Mouse (Mus musculus): Measurements from ENCODE around the gene Xntrpc. TPM values are rescaled to one million over a fixed set of nuclear protein-coding genes. Genes with fewer than 3 reads are reported as not detected.

Xntrpc gene
- polyA plus RNA-seq, 1 experiment from 2014 or later = 0.71 TPM

GRCm38 (mm10) chr7:102137464-102137863 lies 72.0 kb downstream of the Xntrpc start:
- H3K27me3 ChIP-seq (replicated peaks; ENCODE audit: control insufficient read depth, insufficient read depth, low read length) = no peaks in the 10 kb centered on the region
- H3K27ac ChIP-seq (ENCODE audit: low read depth, low read length) = no peak overlapping the region
- no peak overlapping the region for H3K4me2 ChIP-seq
- no peaks in the 10 kb centered on the region for H3K9me3 ChIP-seq (ENCODE audit: control insufficient read depth, low read length)
- no peaks in the 10 kb centered on the region for H3K4me1 ChIP-seq (replicated peaks; ENCODE audit: control insufficient read depth, insufficient read depth, low read length)
- ATAC-seq (replicated peaks; ENCODE audit: low FRiP score) (0 out of 2 replicates have a peak, but pooled peaks have one; percentile 58), DNase-seq (ENCODE audit: low spot score) (no peak)
- H3K4me3 ChIP-seq (ENCODE audit: low read depth, low read length) = no peak overlapping the region
- no peak overlapping the region for H3K9ac ChIP-seq (ENCODE audit: low read depth, low read length)
- 83% methylated on average over 1 of the region's 1 CpGs for WGBS
- peaks cover 37% of the 10 kb centered on the region for H3K36me3 ChIP-seq (ENCODE audit: control insufficient read depth, insufficient read depth, low read length)

- no peaks in the 10 kb centered on the region for H3K9me3 ChIP-seq (ENCODE audit: control insufficient read depth, low read length)
- ATAC-seq (replicated peaks; ENCODE audit: low FRiP score) (no peak), DNase-seq (ENCODE audit: low spot score) (no peak)
- no peaks in the 10 kb centered on the region for H3K4me1 ChIP-seq (replicated peaks; ENCODE audit: control insufficient read depth, insufficient read depth, low read length)
- no peak overlapping the region for H3K27ac ChIP-seq (ENCODE audit: low read depth, low read length)
- 95% methylated on average over 5 of the region's 5 CpGs for WGBS
- H3K4me2 ChIP-seq = no peak overlapping the region
- H3K9ac ChIP-seq (ENCODE audit: low read depth, low read length) = no peak overlapping the region
- peaks cover 35% of the 10 kb centered on the region for H3K36me3 ChIP-seq (ENCODE audit: control insufficient read depth, insufficient read depth, low read length)
- no peak overlapping the region for H3K4me3 ChIP-seq (ENCODE audit: low read depth, low read length)
- no peaks in the 10 kb centered on the region for H3K27me3 ChIP-seq (replicated peaks; ENCODE audit: control insufficient read depth, insufficient read depth, low read length)
Observed at GRCm38 (mm10) chr7:102137898-102138297, 72.4 kb downstream of the Xntrpc start.

Other genes starting within 250 kb of the Xntrpc start
- gene Phox2a, start 247.4 kb upstream of the Xntrpc start, polyA plus RNA-seq (2014; fragmentation: Nextera tagmentation; extraction: Ambion mirVana) = 0.10 TPM in 1 of 2 replicates, not detected in the other
- 22.3 and 23.4 TPM in 2 replicates for gene Inppl1, start 227.5 kb upstream of the Xntrpc start, polyA plus RNA-seq (2014; fragmentation: Nextera tagmentation; extraction: Ambion mirVana)
- 3.3 and 3.9 TPM in 2 replicates for gene Folr2, start 208.5 kb upstream of the Xntrpc start, polyA plus RNA-seq (2014; fragmentation: Nextera tagmentation; extraction: Ambion mirVana)
- 94.7 and 96.2 TPM in 2 replicates for gene Anapc15, start 202.0 kb upstream of the Xntrpc start, polyA plus RNA-seq (2014; fragmentation: Nextera tagmentation; extraction: Ambion mirVana)
- 0.27 and 0.42 TPM in 2 replicates for gene Folr1, start 194.9 kb upstream of the Xntrpc start, polyA plus RNA-seq (2014; fragmentation: Nextera tagmentation; extraction: Ambion mirVana)
- 119 and 124 TPM in 2 replicates for gene Lamtor1, start 159.8 kb upstream of the Xntrpc start, polyA plus RNA-seq (2014; fragmentation: Nextera tagmentation; extraction: Ambion mirVana)
- 0.71 and 0.75 TPM in 2 replicates for gene Tomt, start 159.4 kb upstream of the Xntrpc start, polyA plus RNA-seq (2014; fragmentation: Nextera tagmentation; extraction: Ambion mirVana)
- 5.5 and 6.4 TPM in 2 replicates for gene Lrrc51, start 131.8 kb upstream of the Xntrpc start, polyA plus RNA-seq (2014; fragmentation: Nextera tagmentation; extraction: Ambion mirVana)
- gene Numa1, start 131.6 kb upstream of the Xntrpc start, polyA plus RNA-seq (2014; fragmentation: Nextera tagmentation; extraction: Ambion mirVana) = 66.2 and 66.3 TPM in 2 replicates
- 2.4 and 3.9 TPM in 2 replicates for gene Il18bp, start 47.0 kb upstream of the Xntrpc start, polyA plus RNA-seq (2014; fragmentation: Nextera tagmentation; extraction: Ambion mirVana)
- 16.4 and 16.7 TPM in 2 replicates for gene Rnf121, start 244 bp upstream of the Xntrpc start, polyA plus RNA-seq (2014; fragmentation: Nextera tagmentation; extraction: Ambion mirVana)
- 19.5 and 24.6 TPM in 2 replicates for gene Xndc1, start 202 bp upstream of the Xntrpc start, polyA plus RNA-seq (2014; fragmentation: Nextera tagmentation; extraction: Ambion mirVana)
- not detected in 2 replicates for gene Trpc2, start 17.4 kb downstream of the Xntrpc start, polyA plus RNA-seq (2014; fragmentation: Nextera tagmentation; extraction: Ambion mirVana)
- 0.38 and 1.1 TPM in 2 replicates for gene Art1, start 36.0 kb downstream of the Xntrpc start, polyA plus RNA-seq (2014; fragmentation: Nextera tagmentation; extraction: Ambion mirVana)
- 0.58 and 0.78 TPM in 2 replicates for gene Art5, start 43.8 kb downstream of the Xntrpc start, polyA plus RNA-seq (2014; fragmentation: Nextera tagmentation; extraction: Ambion mirVana)
- not detected in 2 replicates for gene Chrna10, start 51.1 kb downstream of the Xntrpc start, polyA plus RNA-seq (2014; fragmentation: Nextera tagmentation; extraction: Ambion mirVana)
- 42.0 and 45.8 TPM in 2 replicates for gene Nup98, start 144.5 kb downstream of the Xntrpc start, polyA plus RNA-seq (2014; fragmentation: Nextera tagmentation; extraction: Ambion mirVana)
- gene Pgap2, start 144.5 kb downstream of the Xntrpc start, polyA plus RNA-seq (2014; fragmentation: Nextera tagmentation; extraction: Ambion mirVana) = 40.0 and 45.5 TPM in 2 replicates
- 76.8 and 81.1 TPM in 2 replicates for gene Rhog, start 190.3 kb downstream of the Xntrpc start, polyA plus RNA-seq (2014; fragmentation: Nextera tagmentation; extraction: Ambion mirVana)
- gene Stim1, start 202.1 kb downstream of the Xntrpc start, polyA plus RNA-seq (2014; fragmentation: Nextera tagmentation; extraction: Ambion mirVana) = 22.0 and 23.3 TPM in 2 replicates

Measured in liver, embryonic 11.5 days (tissue).